Mouse (Mus musculus) MEL (cell line): ENCODE results near the gene Hspb3.

Source experiments
- CTCF ChIP-seq, 3 experiments: IDR thresholded peaks in 2 of 3; conservative IDR thresholded peaks in 1 of 3; 2 replicates each; pipeline ENCODE4 v1.5.1; 2011 to 2012; ENCODE audit warnings: low read length in 3 of 3, low read depth in 2 of 3, mild to moderate bottlenecking in 2 of 3, improper control_type of control experiment in 1 of 3, inconsistent platforms in 1 of 3, mixed read lengths in 1 of 3, moderate library complexity in 1 of 3; ENCODE audit not compliant: control insufficient read depth in 1 of 3, insufficient read depth in 1 of 3, poor library complexity in 1 of 3, severe bottlenecking in 1 of 3
- GABPA ChIP-seq: IDR thresholded peaks from 2 replicates; pipeline ENCODE4 v1.6.1; 2012; ENCODE audit warnings: low read depth, mild to moderate bottlenecking, inconsistent platforms, low read length, improper control_type of control experiment, moderate library complexity
- GATA1 ChIP-seq: IDR thresholded peaks from 2 replicates; pipeline ENCODE4 v1.6.1; 2011; ENCODE audit warnings: low read depth, low read length, improper control_type of control experiment
- POLR2AphosphoS5 ChIP-seq: IDR thresholded peaks from 2 replicates; pipeline ENCODE4 v1.6.1; 2012; ENCODE audit warnings: low read depth, borderline replicate concordance, mild to moderate bottlenecking, inconsistent platforms, low read length, moderate library complexity, mixed read lengths
- USF1 ChIP-seq: IDR thresholded peaks from 2 replicates; pipeline ENCODE4 v1.6.1; 2014; ENCODE audit warnings: low read depth, mild to moderate bottlenecking, inconsistent platforms, low read length, improper control_type of control experiment, moderate library complexity

GRCm38 (mm10) chr13:113622865-113623255 lies 40.6 kb downstream of the Hspb3 start:
- TF ChIP-seq CTCF (IDR thresholded peaks at IDR 0.05 in 2 of 3, conservative IDR thresholded peaks at IDR 0.05 in 1 of 3; ENCODE audit: control insufficient read depth in 1 of 3, insufficient read depth in 1 of 3, low read depth in 2 of 3, low read length in 3 of 3, poor library complexity in 1 of 3, severe bottlenecking in 1 of 3) = no peak
- TF ChIP-seq POLR2AphosphoS5 = no peak
- no peak for TF ChIP-seq GABPA
- no peak for TF ChIP-seq USF1
- TF ChIP-seq GATA1 = no peak
